Mouse (Mus musculus): ENCODE measurements at regions not wholly inside any gene's neighbourhood (a gene's known extent, or its start where the extent isn't known, plus 50 kb on each side); places are given as distances from the start of the nearest gene placed in this dataset.
"Not testable (repeated sequence)": the region's sequence is repeated elsewhere in the genome, so short reads cannot be mapped to it uniquely, and the experiment has no call there.

DNA sequence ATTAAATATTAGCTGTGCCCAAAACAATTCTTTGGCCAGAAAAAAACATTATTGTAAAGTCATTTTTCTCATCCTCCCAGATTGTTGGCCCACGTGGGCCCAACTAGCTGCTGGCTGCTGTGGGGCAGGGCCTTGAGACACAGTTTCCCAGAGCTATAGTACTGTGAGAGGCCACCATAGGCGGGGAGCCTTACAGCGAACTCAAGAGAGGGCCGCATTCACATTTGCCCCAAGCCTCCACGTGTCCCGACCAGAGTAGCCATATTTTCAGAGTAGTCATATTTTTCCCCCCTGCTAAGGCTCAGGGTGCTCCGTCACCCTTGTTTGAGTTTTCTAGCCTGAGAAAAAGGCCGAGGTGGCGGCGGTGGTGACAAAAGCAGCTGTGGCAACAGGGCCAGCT lies 826.3 kb downstream of the Dad1 start:
- TF ChIP-seq CTCF (IDR thresholded peaks at IDR 0.05; ENCODE audit: insufficient read depth, low read length); POLR2A (IDR thresholded peaks at IDR 0.05; ENCODE audit: borderline replicate concordance, extremely low read depth, low read depth, low read length): not testable (repeated sequence)
